Mouse (Mus musculus) heart, embryonic 13.5 days (tissue): ENCODE results near the gene Efcab9. TPM values are rescaled to one million over a fixed set of nuclear protein-coding genes. Genes with fewer than 3 reads are reported as not detected.
A peak's percentile ranks its signal among the peaks of the same experiment; 100 is the strongest.

Experiments
- ATAC-seq: fragments of 200-750 bp; cut with Nextera tagmentation; 2 replicates; pipeline ENCODE4 v1.8.0; 2017; ENCODE audit warnings: moderate TSS enrichment; ENCODE audit not compliant: insufficient number of reproducible peaks, low FRiP score, low TSS enrichment; ENCODE audit errors: extremely low read depth
- H3K27ac ChIP-seq: fragments of 300-500 bp; sonication (generic); replicated peaks from 2 replicates; pipeline ENCODE4 v1.5.1; 2015; ENCODE audit warnings: moderate library complexity, mild to moderate bottlenecking, inconsistent platforms
- H3K27me3 ChIP-seq: fragments of 300-500 bp; sonication (generic); replicated peaks from 2 replicates; pipeline ENCODE4 v1.6.1; 2015; ENCODE audit warnings: mild to moderate bottlenecking, inconsistent platforms
- H3K36me3 ChIP-seq: fragments of 300-500 bp; sonication (generic); 2 replicates; pipeline ENCODE4 v1.6.1; 2015; ENCODE audit warnings: mild to moderate bottlenecking, inconsistent platforms
- H3K4me1 ChIP-seq: fragments of 300-500 bp; sonication (generic); 2 replicates; pipeline ENCODE4 v1.6.1; 2015; ENCODE audit warnings: inconsistent platforms
- H3K4me2 ChIP-seq: fragments of 300-500 bp; sonication (generic); 2 replicates; pipeline ENCODE4 v1.6.1; 2015; ENCODE audit warnings: inconsistent platforms, mild to moderate bottlenecking, moderate library complexity
- H3K4me3 ChIP-seq: fragments of 300-500 bp; sonication (generic); 2 replicates; pipeline ENCODE4 v1.5.1; 2015; ENCODE audit warnings: moderate library complexity, mild to moderate bottlenecking, inconsistent platforms
- H3K9ac ChIP-seq: fragments of 300-500 bp; sonication (generic); 2 replicates; pipeline ENCODE4 v1.6.1; 2015; ENCODE audit warnings: inconsistent platforms, mild to moderate bottlenecking, moderate library complexity
- H3K9me3 ChIP-seq: fragments of 300-500 bp; sonication (generic); 2 replicates; pipeline ENCODE4 v1.6.1; 2016; ENCODE audit warnings: inconsistent platforms
- WGBS: fragments of 180-500 bp; shearing (Covaris S2); methylation state at CpG from one replicate; pipeline ENCODE4 v1.1.7; 2015; ENCODE audit warnings: mixed read lengths; 5-methylcytosine and 5-hydroxymethylcytosine counted together
- polyA plus RNA-seq: library from polyadenylated mRNA; unstranded; fragments of >200 nt; fragmentation: Nextera tagmentation; extraction: Ambion mirVana; gene quantifications from 2 replicates; pipeline ENCODE4 v1.2.1, GENCODE M21; 2015

Efcab9 gene
- polyA plus RNA-seq, 1 experiment from 2014 or later = 0.25 TPM

DNA sequence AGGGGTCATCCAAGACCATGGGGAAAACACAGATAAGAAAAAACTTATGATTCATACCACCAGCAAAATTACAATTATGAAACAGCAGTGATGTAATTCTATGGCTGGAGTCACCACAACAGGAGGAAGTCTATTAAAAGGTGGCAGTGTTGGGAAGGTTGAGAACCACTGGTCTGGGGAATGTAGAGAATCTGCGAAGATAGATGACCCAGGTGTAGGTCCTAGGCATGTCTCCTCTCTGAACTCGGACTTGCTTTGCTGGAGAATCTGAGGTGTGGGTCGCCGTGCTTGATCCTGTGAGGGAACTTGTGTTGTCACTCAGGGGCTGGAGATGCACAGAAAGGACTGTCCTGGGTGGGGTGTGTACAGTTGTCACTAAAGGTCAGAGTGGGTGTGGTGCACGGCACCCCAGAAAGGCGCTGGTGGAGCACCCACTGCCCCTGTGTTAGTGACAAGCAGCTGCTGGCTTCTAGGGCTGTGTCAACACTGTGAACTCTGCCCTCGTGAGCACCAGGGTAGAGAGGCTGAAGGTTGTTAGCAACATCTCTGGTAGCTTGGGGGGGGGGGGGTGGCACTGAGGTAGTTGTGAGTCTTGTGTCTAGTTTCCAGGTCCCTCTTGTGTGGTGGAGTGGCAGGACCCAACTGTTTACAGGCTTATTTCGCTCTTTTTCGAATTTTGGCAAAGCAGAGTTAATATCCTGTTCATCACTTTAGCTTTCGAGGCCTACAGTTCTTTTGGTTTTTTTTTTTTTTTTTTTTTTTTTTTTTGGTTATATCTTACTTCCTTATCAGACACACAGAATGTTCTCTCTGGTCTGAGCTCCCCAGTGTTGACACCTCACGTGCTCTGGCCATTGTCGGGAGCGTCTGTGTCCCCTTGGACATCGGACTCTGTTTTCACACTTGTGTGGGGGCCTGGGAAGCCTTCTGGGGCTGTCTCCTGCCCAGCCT is 22.5 kb upstream of the Efcab9 start:
- 56% methylated on average over 14 of the region's 14 CpGs for WGBS
- no peak overlapping the region for H3K9ac ChIP-seq
- 0 out of 2 replicates have a peak overlapping the region, but pooled peaks have one; percentile 5 for H3K27ac ChIP-seq
- H3K4me1 ChIP-seq = peaks cover 56% of the 10 kb centered on the region
- no peak overlapping the region for H3K4me3 ChIP-seq
- no peaks in the 10 kb centered on the region for H3K9me3 ChIP-seq
- ATAC-seq = no peak
- no peaks in the 10 kb centered on the region for H3K27me3 ChIP-seq
- no peak overlapping the region for H3K4me2 ChIP-seq
- H3K36me3 ChIP-seq = no peaks in the 10 kb centered on the region

- no peak for ATAC-seq
- H3K4me3 ChIP-seq = no peak overlapping the region
- no peaks in the 10 kb centered on the region for H3K27me3 ChIP-seq
- peak overlapping the region; percentile 72 for H3K27ac ChIP-seq
- peaks cover 62% of the 10 kb centered on the region for H3K4me1 ChIP-seq
- no peaks in the 10 kb centered on the region for H3K9me3 ChIP-seq
- no peaks in the 10 kb centered on the region for H3K36me3 ChIP-seq
- peak overlapping the region; percentile 24; the same call in 1 of the 2 replicates for H3K9ac ChIP-seq
- peak overlapping the region; percentile 16; the same call in 1 of the 2 replicates for H3K4me2 ChIP-seq
- WGBS = 37% methylated on average over 14 of the region's 14 CpGs
These were observed 21.6 kb upstream of the Efcab9 start for GRCm38 (mm10) chr11:32553311-32554140.

- H3K4me3 ChIP-seq = no peak overlapping the region
- ATAC-seq = no peak
- peaks cover 71% of the 10 kb centered on the region for H3K4me1 ChIP-seq
- peak overlapping the region; percentile 72 for H3K27ac ChIP-seq
- no peaks in the 10 kb centered on the region for H3K27me3 ChIP-seq
- 0 out of 2 replicates have a peak overlapping the region, but pooled peaks have one; percentile 24 for H3K9ac ChIP-seq
- H3K9me3 ChIP-seq = no peaks in the 10 kb centered on the region
- H3K36me3 ChIP-seq = no peaks in the 10 kb centered on the region
- WGBS = 60% methylated on average over 13 of the region's 13 CpGs
- H3K4me2 ChIP-seq = peak overlapping the region; percentile 16; the same call in 1 of the 2 replicates
These were observed 20.7 kb upstream of the Efcab9 start for GRCm38 (mm10) chr11:32552401-32553090.

GRCm38 (mm10) chr11:32551579-32552297 is 19.9 kb upstream of the Efcab9 start:
- H3K27ac ChIP-seq = no peak overlapping the region; the same call in 1 of the 2 replicates
- no peak overlapping the region for H3K4me3 ChIP-seq
- no peaks in the 10 kb centered on the region for H3K36me3 ChIP-seq
- 73% methylated on average over 12 of the region's 12 CpGs for WGBS
- no peaks in the 10 kb centered on the region for H3K9me3 ChIP-seq
- H3K4me2 ChIP-seq = no peak overlapping the region
- no peaks in the 10 kb centered on the region for H3K27me3 ChIP-seq
- ATAC-seq = no peak
- peaks cover 78% of the 10 kb centered on the region for H3K4me1 ChIP-seq
- 0 out of 2 replicates have a peak overlapping the region, but pooled peaks have one; percentile 24 for H3K9ac ChIP-seq

DNA sequence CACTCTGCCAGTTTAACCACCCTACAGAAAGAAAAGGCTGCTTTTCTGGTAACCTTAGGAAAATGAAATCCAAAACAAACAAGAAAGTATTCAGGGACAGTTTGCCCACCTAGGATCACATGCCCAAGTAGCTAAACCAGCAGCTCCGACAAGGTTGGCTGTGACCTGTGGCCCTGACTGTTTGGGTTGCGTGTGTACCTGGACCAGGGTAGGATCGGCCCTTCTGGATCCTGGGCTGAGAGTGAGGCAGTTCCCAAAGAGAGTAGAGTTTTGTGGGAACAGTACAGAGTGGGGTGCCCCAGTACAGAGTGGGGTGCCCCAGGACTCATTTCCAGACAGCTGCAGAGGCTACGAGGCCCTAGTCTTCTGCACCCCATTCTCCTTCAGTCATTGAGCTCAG is 19.2 kb upstream of the Efcab9 start:
- Histone ChIP-seq H3K27me3 (no peaks in the 10 kb centered on the region), H3K9me3 (no peaks in the 10 kb centered on the region), H3K4me1 (peaks cover 85% of the 10 kb centered on the region), H3K9ac (no peak overlapping the region), H3K27ac (no peak overlapping the region), H3K36me3 (no peaks in the 10 kb centered on the region), H3K4me2 (no peak overlapping the region), H3K4me3 (no peak overlapping the region)
- ATAC-seq = no peak
- WGBS = 86% methylated on average over 4 of the region's 4 CpGs

DNA sequence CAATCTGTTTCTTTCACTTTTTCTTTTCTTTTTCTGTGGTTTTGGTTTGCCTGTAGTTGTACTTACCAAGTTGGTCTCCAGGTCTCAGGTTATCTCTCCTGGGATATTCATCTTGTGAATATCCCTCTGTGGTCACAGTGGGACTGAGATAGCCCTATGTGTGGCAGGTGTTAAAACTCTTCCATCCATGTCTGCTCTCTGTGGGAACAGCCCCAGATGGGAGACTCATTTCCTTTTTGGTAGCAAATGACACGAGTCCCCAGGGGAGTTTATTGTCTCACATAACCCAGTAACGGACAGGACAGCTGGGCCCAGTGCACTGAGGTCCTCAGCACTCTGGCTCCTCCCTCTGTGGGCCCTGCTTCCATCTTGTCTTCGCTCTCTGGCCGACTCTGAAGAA is 18.2 kb upstream of the Efcab9 start:
- WGBS = 74% methylated on average over 4 of the region's 4 CpGs
- Histone ChIP-seq H3K27ac (no peak overlapping the region), H3K4me1 (peaks cover 82% of the 10 kb centered on the region), H3K9me3 (no peaks in the 10 kb centered on the region), H3K4me3 (no peak overlapping the region), H3K36me3 (no peaks in the 10 kb centered on the region), H3K9ac (no peak overlapping the region), H3K27me3 (no peaks in the 10 kb centered on the region), H3K4me2 (no peak overlapping the region)
- no peak for ATAC-seq

GRCm38 (mm10) chr11:32549236-32549635 is 17.4 kb upstream of the Efcab9 start:
- no peak for ATAC-seq
- Histone ChIP-seq H3K9me3 (no peaks in the 10 kb centered on the region), H3K27ac (no peak overlapping the region), H3K4me3 (no peak overlapping the region), H3K4me1 (peaks cover 74% of the 10 kb centered on the region), H3K9ac (0 out of 2 replicates have a peak overlapping the region, but pooled peaks have one; percentile 17), H3K4me2 (no peak overlapping the region), H3K36me3 (no peaks in the 10 kb centered on the region), H3K27me3 (no peaks in the 10 kb centered on the region)
- 80% methylated on average over 6 of the region's 6 CpGs for WGBS

- WGBS = 61% methylated on average over 4 of the region's 4 CpGs
These were observed 16.4 kb upstream of the Efcab9 start for GRCm38 (mm10) chr11:32548240-32548639.

GRCm38 (mm10) chr11:32547391-32547947 is 15.6 kb upstream of the Efcab9 start:
- H3K36me3 ChIP-seq = no peaks in the 10 kb centered on the region
- ATAC-seq = no peak
- no peak overlapping the region for H3K4me3 ChIP-seq
- H3K9ac ChIP-seq = no peak overlapping the region
- H3K27ac ChIP-seq = peak overlapping the region; percentile 5; the same call in 1 of the 2 replicates
- WGBS = 62% methylated on average over 10 of the region's 10 CpGs
- H3K4me2 ChIP-seq = no peak overlapping the region
- H3K27me3 ChIP-seq = no peaks in the 10 kb centered on the region
- H3K4me1 ChIP-seq = peaks cover 64% of the 10 kb centered on the region
- no peaks in the 10 kb centered on the region for H3K9me3 ChIP-seq

More at GRCm38 (mm10) chr11:32548240-32548639, 16.4 kb upstream of the Efcab9 start:
- no peaks in the 10 kb centered on the region for H3K27me3 ChIP-seq
- H3K9ac ChIP-seq = no peak overlapping the region
- peaks cover 64% of the 10 kb centered on the region for H3K4me1 ChIP-seq
- H3K27ac ChIP-seq = peak overlapping the region; percentile 5; the same call in 1 of the 2 replicates
- H3K4me3 ChIP-seq = no peak overlapping the region
- H3K36me3 ChIP-seq = no peaks in the 10 kb centered on the region
- ATAC-seq = no peak
- H3K9me3 ChIP-seq = no peaks in the 10 kb centered on the region
- no peak overlapping the region for H3K4me2 ChIP-seq

- ATAC-seq = no peak
- Histone ChIP-seq H3K4me3 (no peak overlapping the region), H3K9ac (no peak overlapping the region), H3K9me3 (no peaks in the 10 kb centered on the region), H3K27me3 (no peaks in the 10 kb centered on the region), H3K36me3 (no peaks in the 10 kb centered on the region), H3K4me2 (no peak overlapping the region), H3K27ac (no peak overlapping the region), H3K4me1 (peaks cover 62% of the 10 kb centered on the region)
- 69% methylated on average over 5 of the region's 5 CpGs for WGBS
These were observed 14.6 kb upstream of the Efcab9 start for GRCm38 (mm10) chr11:32546483-32546882.
